Mouse (Mus musculus) neural tube, embryonic 12.5 days (tissue): Measurements from ENCODE around the gene Ppm1e. TPM values are rescaled to one million over a fixed set of nuclear protein-coding genes. Genes with fewer than 3 reads are reported as not detected.

Experiments used
- ATAC-seq: fragments of 200-750 bp; cut with Nextera tagmentation; 2 replicates; pipeline ENCODE4 v1.8.0; 2017; ENCODE audit warnings: low read depth, mild to moderate bottlenecking, moderate TSS enrichment, moderate library complexity; ENCODE audit not compliant: low FRiP score
- H3K27ac ChIP-seq: fragments of 300-500 bp; sonication (generic); 2 replicates; pipeline ENCODE4 v1.5.1; 2016
- H3K27me3 ChIP-seq: fragments of 300-500 bp; sonication (generic); replicated peaks from 2 replicates; pipeline ENCODE4 v1.6.1; 2016; ENCODE audit warnings: mild to moderate bottlenecking
- H3K36me3 ChIP-seq: fragments of 300-500 bp; sonication (generic); 2 replicates; pipeline ENCODE4 v1.6.1; 2016; ENCODE audit warnings: mild to moderate bottlenecking
- H3K4me1 ChIP-seq: fragments of 300-500 bp; sonication (generic); 2 replicates; pipeline ENCODE4 v1.6.1; 2016
- H3K4me2 ChIP-seq: fragments of 300-500 bp; sonication (generic); replicated peaks from 2 replicates; pipeline ENCODE4 v1.6.1; 2016; ENCODE audit warnings: mild to moderate bottlenecking
- H3K4me3 ChIP-seq: fragments of 300-500 bp; sonication (generic); 2 replicates; pipeline ENCODE4 v1.5.1; 2016
- H3K9ac ChIP-seq: fragments of 300-500 bp; sonication (generic); 2 replicates; pipeline ENCODE4 v1.6.1; 2016; ENCODE audit warnings: mild to moderate bottlenecking
- H3K9me3 ChIP-seq: fragments of 300-500 bp; sonication (generic); 2 replicates; pipeline ENCODE4 v1.6.1; 2016; ENCODE audit warnings: mild to moderate bottlenecking
- WGBS: fragments of 180-500 bp; shearing (Covaris S2); methylation state at CpG from one replicate; pipeline ENCODE4 v1.1.7; 2016; 5-methylcytosine and 5-hydroxymethylcytosine counted together
- polyA plus RNA-seq: library from polyadenylated mRNA; unstranded; fragments of >200 nt; fragmentation: Nextera tagmentation; extraction: Ambion mirVana; gene quantifications from 2 replicates; pipeline ENCODE4 v1.2.1, GENCODE M21; 2016

The Ppm1e gene
- polyA plus RNA-seq: 22.5 and 24.9 TPM in 2 replicates

DNA sequence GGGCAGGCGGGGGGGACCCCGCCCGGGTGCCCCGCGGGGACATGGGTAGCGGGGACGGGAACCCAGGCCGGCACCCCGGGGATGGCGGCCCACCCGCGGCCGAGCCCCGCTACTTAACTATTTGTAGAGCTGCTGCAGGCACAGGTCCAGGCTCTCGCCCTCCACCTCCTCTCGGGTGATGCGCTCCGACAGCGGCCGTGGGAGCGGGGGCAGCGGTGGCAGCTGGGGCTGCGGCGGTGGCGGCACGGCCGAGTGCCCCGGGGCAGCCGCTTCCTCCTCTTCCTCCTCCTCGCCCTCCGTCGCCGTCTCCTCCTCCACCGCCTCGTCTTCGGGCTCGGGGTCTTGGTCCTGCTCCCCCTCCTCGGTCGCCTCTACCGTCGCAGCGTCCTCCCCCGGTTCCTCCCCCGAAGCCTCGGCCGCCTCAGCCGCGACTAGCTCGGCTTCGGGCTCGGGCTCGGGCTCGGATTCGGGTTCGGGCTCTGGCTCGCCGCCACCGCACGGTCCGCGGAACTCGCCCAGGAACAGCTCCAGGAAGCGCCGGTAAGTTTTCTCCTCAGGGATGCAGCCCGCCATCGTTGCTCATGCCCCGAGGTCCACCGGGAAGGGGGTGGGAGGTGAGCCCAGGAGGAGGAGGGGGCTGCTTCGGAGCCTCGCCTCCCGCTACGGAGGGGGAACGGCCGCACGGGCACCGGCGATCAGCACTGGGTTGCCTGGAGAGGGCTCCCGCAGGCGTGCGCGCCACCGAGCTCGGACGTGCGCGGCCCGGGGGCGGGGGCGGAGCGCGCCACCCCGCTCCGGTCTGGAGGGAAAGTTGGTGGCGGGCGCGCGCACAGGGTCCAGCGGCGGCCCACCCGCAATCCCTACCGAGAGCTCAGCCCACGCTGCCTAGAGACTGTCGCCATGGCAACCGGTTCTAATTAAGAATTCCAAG, at the start of gene Ppm1e:
Ppm1e (minus strand) TSS at position 693 of the 931 bp plus-strand sequence.
- ATAC-seq: peak; percentile 94
- H3K27me3 ChIP-seq: no peaks in the 10 kb centered on the region
- H3K27ac ChIP-seq: peak within 1 kb of the TSS; percentile 69
- peaks cover 2% of the 10 kb centered on the region for H3K36me3 ChIP-seq
- H3K4me2 ChIP-seq: peak within 1 kb of the TSS; percentile 81
- peak within 1 kb of the TSS; percentile 84 for H3K4me3 ChIP-seq
- no peaks in the 10 kb centered on the region for H3K9me3 ChIP-seq
- under 1% methylated on average over 104 of the region's 104 CpGs for WGBS
- H3K4me1 ChIP-seq: peaks cover 6% of the 10 kb centered on the region
- peak within 1 kb of the TSS; percentile 80 for H3K9ac ChIP-seq

DNA sequence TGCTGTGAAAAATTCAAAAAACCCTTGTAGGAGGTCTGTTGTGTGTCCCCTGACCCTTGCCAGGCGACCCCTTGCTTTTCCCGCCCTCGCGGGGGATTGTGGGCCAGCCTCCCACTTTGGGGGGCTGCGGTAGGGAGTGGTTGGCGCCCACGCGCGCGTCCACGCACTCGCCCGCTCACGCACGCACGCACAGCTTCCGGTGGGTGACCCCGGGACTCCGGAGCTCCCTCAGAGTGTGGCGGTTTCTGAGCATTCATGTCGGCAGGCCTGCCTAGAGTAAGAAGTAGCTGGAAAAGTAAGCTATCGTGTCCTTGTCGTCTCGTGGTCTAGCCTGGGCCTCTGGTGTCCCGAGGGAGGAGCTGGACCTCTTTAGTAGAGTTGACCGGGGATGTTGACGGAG, 46.1 kb upstream of the Ppm1e start, which contains the start of the genes Rad51c and Tex14:
Rad51c (minus strand) TSS at position 79 of the 400 bp plus-strand sequence.
Tex14 (plus strand) TSS at position 190 of the 400 bp plus-strand sequence.
- Histone ChIP-seq H3K9me3 (no peaks in the 10 kb centered on the region), H3K27ac (peak within 1 kb of the TSS; percentile 86), H3K36me3 (no peaks in the 10 kb centered on the region), H3K4me1 (no peaks in the 10 kb centered on the region), H3K4me2 (peak within 1 kb of the TSS; percentile 67), H3K4me3 (peak within 1 kb of the TSS; percentile 57), H3K27me3 (no peaks in the 10 kb centered on the region), H3K9ac (peak within 1 kb of the TSS; percentile 72)
- WGBS: 83% methylated on average over 27 of the region's 27 CpGs
- peak; percentile 52; the same call in 1 of the 2 replicates for ATAC-seq

DNA sequence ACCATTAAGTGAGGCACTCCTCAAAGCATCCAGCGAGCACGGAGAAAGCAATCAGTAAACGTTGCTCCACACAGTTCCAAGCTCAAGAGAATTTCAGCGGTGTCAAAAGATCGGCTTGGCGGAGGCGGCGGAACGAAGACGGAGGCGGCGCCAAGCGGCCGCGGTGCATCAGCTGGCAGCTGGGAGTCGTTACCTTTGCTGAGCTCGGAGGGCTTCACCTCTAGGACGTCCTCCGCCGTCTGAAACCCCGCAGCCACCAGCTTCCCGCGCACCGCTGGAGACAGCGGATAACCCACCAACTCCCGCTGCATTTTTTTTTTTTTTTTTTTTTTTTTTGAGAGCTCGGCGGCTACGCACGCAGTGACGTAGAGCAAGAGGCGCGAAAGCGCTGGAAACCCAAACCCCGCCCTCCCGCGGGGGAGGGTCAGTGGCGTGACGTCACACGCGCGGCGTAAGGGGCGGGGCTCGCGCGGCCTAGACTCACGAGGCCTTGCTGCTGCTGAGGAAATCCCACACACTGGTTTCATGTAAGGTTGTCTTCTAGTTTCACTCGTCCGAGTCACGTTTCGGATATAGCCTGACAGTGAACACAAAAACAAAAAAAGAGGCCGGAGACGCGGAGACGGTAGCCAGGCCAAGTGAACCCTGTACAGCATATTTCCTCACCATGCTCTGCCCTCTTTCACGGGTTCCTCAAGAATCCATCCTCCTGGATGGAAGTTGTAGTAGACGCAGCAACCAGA, 45.5 kb upstream of the Ppm1e start:
- Histone ChIP-seq H3K9me3 (no peaks in the 10 kb centered on the region), H3K4me2 (peak overlapping the region; percentile 67), H3K27ac (peak overlapping the region; percentile 86), H3K9ac (peak overlapping the region; percentile 72), H3K36me3 (no peaks in the 10 kb centered on the region), H3K27me3 (no peaks in the 10 kb centered on the region), H3K4me3 (peak overlapping the region; percentile 57), H3K4me1 (no peaks in the 10 kb centered on the region)
- 3% methylated on average over 58 of the region's 58 CpGs for WGBS
- ATAC-seq: peak; percentile 91

DNA sequence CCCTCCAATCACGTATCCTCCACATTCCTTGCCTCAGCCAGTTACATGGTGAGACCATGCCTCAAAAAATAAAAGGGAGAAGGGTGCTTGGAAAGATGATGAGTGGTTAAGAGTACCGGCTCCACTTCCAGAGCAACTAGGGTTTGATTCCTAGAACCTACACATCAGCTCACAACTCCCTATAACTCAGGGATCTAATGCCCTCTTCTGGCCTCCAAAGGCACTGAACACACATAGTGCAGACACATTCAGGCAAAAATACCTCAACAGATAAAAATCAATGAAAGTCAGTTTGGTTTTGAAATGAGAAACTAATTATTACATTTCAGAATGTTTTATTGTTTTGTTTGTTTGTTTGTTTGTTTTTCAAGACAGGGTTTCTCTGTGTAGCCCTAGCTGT, 39.6 kb upstream of the Ppm1e start:
- Histone ChIP-seq H3K4me2 (no peak overlapping the region), H3K27me3 (no peaks in the 10 kb centered on the region), H3K4me3 (no peak overlapping the region), H3K4me1 (no peaks in the 10 kb centered on the region), H3K9ac (no peak overlapping the region), H3K36me3 (no peaks in the 10 kb centered on the region), H3K27ac (no peak overlapping the region), H3K9me3 (no peaks in the 10 kb centered on the region)
- no peak for ATAC-seq
- 94% methylated on average over 2 of the region's 2 CpGs for WGBS

DNA sequence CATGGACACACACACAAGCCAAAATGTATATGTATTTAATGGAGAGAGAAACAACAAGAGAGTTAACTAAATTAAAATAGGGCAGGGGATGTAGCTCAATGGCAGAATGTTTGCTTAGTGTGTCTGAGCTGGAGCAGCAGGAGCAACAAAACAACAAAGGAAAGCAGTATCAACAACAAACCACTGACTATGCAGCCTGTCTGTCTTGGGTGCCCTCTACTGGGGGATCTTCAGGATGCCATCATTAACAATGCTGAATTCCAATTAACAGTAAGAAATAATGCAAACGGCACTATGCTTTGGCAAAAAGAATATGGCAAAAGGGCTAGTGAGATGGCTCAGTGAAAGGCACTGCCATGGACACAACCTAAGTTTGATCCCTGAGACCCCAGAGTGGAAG, 35.0 kb upstream of the Ppm1e start:
- Histone ChIP-seq H3K9ac (no peak overlapping the region), H3K4me3 (no peak overlapping the region), H3K4me1 (no peaks in the 10 kb centered on the region), H3K4me2 (no peak overlapping the region), H3K36me3 (no peaks in the 10 kb centered on the region), H3K27me3 (no peaks in the 10 kb centered on the region), H3K9me3 (no peaks in the 10 kb centered on the region), H3K27ac (no peak overlapping the region)
- WGBS: 57% methylated on average over 1 of the region's 1 CpGs
- ATAC-seq: no peak

DNA sequence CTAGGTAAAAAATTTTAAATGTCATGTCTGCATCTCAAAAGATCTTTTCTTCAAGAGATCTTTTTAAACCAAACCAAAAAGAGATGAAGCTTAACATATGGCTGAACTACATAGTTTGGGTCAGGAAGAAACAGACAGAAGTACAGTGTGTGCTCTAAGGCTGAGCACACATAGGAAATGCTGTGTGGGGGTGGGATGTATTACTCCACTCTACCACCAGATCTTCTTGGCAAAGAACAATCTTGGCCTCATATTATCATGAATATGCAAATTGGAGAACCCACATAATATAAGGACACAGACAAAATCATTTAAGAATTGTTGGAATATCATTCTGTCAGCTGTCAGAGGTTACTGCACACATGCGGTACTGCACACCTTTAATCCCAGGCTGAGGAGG, 26.9 kb upstream of the Ppm1e start:
- Histone ChIP-seq H3K27me3 (no peaks in the 10 kb centered on the region), H3K4me3 (no peak overlapping the region), H3K4me2 (no peak overlapping the region), H3K4me1 (no peaks in the 10 kb centered on the region), H3K27ac (no peak overlapping the region), H3K9me3 (no peaks in the 10 kb centered on the region), H3K9ac (no peak overlapping the region), H3K36me3 (no peaks in the 10 kb centered on the region)
- 93% methylated on average over 1 of the region's 1 CpGs for WGBS
- ATAC-seq: no peak

DNA sequence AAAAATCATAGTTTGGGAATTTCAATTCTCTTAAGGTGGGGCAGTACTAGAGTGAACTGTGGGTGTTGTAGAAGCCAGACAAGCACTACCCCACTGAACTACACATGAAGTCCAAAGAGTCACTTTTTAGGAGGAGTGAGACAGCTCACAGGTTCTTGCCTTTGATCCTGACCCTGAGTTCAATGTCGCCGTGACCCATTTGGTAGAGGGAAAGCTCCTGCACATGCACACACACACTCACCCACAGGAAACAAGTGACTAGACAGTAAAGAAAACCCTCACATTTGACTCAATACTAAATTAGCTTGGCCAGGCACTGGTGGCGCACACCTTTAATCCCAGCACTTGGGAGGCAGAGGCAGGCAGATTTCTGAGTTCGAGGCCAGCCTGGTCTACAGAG, 25.7 kb upstream of the Ppm1e start:
- no peaks in the 10 kb centered on the region for H3K9me3 ChIP-seq
- H3K4me1 ChIP-seq: no peaks in the 10 kb centered on the region
- H3K4me3 ChIP-seq: no peak overlapping the region
- no peak overlapping the region for H3K9ac ChIP-seq
- no peaks in the 10 kb centered on the region for H3K36me3 ChIP-seq
- ATAC-seq: no peak
- H3K27me3 ChIP-seq: no peaks in the 10 kb centered on the region
- 96% methylated on average over 4 of the region's 4 CpGs for WGBS
- no peak overlapping the region for H3K27ac ChIP-seq
- H3K4me2 ChIP-seq: no peak overlapping the region

DNA sequence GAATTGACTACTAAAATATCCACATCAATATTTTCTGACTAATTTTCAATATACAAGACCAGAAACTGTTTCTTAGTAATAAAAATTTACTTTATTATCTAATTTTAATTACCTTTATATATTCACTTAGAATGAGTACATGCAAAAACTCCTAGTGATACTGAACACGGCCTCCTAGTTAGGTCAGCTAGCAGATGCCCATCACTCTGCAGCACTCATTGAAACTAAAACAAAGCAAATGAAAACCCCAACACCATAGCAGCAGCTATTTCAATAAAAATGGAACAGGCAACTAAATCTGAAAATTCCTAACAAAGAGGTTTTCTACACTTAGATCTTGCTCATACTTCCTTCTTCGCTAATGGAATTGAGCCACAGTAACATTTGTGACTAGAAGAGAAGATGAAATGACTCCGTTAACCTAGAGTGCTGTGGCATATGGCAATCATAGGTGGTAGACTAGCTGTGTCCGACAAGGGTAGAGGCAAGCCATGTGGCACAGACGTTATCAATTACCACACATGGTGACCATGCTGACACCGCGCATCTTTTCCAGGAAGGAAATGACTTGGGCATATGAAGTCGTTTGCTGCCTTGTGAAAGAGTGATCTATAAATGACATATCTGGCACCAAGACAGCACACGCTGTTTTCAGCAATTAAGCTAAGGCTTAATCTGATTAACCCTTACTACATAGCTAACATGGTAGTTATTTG, 9.2 kb upstream of the Ppm1e start:
- Histone ChIP-seq H3K27me3 (no peaks in the 10 kb centered on the region), H3K4me1 (no peaks in the 10 kb centered on the region), H3K27ac (no peak overlapping the region), H3K9ac (no peak overlapping the region), H3K4me3 (no peak overlapping the region), H3K9me3 (no peaks in the 10 kb centered on the region), H3K36me3 (no peaks in the 10 kb centered on the region), H3K4me2 (no peak overlapping the region)
- no peak for ATAC-seq
- 75% methylated on average over 9 of the region's 9 CpGs for WGBS

DNA sequence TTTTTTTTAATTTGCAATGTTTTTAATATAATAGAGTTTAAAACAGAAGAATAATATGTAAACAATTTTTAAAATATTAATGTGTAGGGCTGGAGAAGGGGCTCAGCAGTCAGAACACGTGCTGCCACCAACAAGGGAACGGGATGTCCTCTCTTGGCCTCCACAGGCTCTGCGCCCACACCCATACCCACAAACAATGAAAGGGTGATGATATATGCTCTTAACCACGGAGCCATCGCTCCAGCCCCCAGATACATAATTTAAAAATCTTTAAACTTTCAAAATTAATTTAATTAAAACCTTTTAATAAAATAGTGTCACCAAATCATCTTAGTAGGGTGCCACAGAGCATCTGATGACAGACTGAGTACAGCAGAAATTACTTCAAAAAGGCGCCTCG, 8.2 kb upstream of the Ppm1e start:
- ATAC-seq: no peak
- Histone ChIP-seq H3K4me2 (no peak overlapping the region), H3K4me1 (no peaks in the 10 kb centered on the region), H3K9ac (no peak overlapping the region), H3K4me3 (no peak overlapping the region), H3K9me3 (no peaks in the 10 kb centered on the region), H3K36me3 (no peaks in the 10 kb centered on the region), H3K27me3 (no peaks in the 10 kb centered on the region), H3K27ac (no peak overlapping the region)
- 83% methylated on average over 7 of the region's 7 CpGs for WGBS

DNA sequence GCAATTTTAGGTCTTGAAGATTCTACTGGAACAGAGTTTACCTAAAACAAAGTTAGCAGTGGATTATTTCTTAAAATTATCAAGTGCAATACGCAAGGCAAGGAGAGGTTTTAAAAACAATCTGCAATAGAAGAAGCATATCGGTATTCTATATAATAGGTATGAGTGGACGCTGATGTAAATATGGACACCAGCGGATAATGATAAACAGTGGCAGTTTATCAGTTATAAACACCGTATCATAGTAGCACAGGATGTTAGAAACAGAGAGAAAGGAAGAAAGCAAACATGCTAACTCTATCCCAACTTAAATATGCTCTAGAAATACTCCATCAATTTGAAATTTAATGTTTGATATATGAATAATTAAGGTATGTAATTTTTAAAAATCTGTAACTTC, 6.3 kb upstream of the Ppm1e start:
- Histone ChIP-seq H3K4me1 (no peaks in the 10 kb centered on the region), H3K27me3 (no peaks in the 10 kb centered on the region), H3K9me3 (no peaks in the 10 kb centered on the region), H3K9ac (no peak overlapping the region), H3K27ac (no peak overlapping the region), H3K4me2 (no peak overlapping the region), H3K4me3 (no peak overlapping the region), H3K36me3 (no peaks in the 10 kb centered on the region)
- WGBS: 94% methylated on average over 5 of the region's 5 CpGs
- no peak for ATAC-seq

DNA sequence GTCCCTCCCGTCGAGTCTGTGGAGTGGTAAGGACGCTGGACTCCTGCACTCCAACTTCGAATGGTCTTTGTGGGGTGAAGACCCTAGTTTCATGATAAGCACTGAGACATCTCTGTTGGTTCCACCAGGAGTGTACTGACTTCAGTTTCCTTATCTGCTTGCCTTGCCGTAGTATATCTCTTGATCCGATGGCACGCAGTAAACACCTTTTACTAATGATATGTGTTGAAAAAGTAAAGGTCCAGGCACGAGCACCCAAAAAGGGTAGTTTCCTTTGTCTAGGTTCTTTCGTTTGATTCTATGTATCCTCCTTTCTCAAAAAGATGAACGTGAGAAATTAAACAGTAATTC, 414 bp upstream of the Ppm1e start:
- H3K27ac ChIP-seq: no peak overlapping the region
- H3K9me3 ChIP-seq: no peaks in the 10 kb centered on the region
- H3K36me3 ChIP-seq: no peaks in the 10 kb centered on the region
- peak overlapping the region; percentile 84 for H3K4me3 ChIP-seq
- 21% methylated on average over 10 of the region's 10 CpGs for WGBS
- ATAC-seq: no peak
- H3K4me2 ChIP-seq: peak overlapping the region; percentile 81
- no peak overlapping the region for H3K9ac ChIP-seq
- H3K27me3 ChIP-seq: no peaks in the 10 kb centered on the region
- peaks cover 6% of the 10 kb centered on the region for H3K4me1 ChIP-seq
